Mouse (Mus musculus) adrenal gland, postnatal 36 days (tissue): ENCODE data around the gene Ldb3. TPM values are rescaled to one million over a fixed set of nuclear protein-coding genes. Genes with fewer than 3 reads are reported as not detected.

Experiments used
- DNase-seq, 2 experiments: peaks; one replicate each; pipeline ENCODE4 v3.0.0; 2021; ENCODE audit warnings: mixed read lengths in 1 of 2
- long read RNA-seq, 2 experiments: library from polyadenylated mRNA; stranded (forward); transcript quantifications; one replicate each; pipeline ENCODE4 v2.0.0; 2021; ENCODE audit warnings: borderline sequencing depth in 2 of 2
- total RNA-seq, 2 experiments: library from RNA; stranded (reverse); gene quantifications; 2 replicates each; pipeline ENCODE4 v1.2.3; 2021

Ldb3 gene
- total RNA-seq: 1 to 10 TPM in 1 of 2 experiments, under 1 TPM in 1; 0.46 to 1.1 TPM
- long read RNA-seq, experiment 1: 0 reads
- long read RNA-seq, experiment 2: 0 reads

DNA sequence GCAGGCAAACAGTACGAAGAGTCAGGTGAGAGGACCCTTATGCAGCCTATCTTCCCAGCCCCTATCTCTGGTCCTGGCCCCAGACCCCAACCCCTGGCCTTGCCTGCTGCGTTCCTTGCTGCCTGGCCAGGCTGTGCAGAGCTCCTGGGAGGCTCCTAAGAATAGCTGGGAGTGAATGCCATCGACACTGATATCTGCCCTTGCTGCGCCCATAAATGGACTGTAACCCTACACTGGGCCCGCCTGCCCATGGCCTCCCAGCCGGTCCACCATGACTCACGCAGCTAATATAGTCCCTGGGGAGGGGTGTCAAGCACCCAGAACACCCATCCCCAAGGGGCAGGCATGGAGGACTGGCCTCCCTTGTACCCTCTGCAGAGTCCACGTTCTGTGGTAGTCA, at the start of gene Ldb3:
Ldb3 (minus strand) TSS at position 185 of the 400 bp plus-strand sequence.
- peak; percentile 35 to 59 for DNase-seq

DNA sequence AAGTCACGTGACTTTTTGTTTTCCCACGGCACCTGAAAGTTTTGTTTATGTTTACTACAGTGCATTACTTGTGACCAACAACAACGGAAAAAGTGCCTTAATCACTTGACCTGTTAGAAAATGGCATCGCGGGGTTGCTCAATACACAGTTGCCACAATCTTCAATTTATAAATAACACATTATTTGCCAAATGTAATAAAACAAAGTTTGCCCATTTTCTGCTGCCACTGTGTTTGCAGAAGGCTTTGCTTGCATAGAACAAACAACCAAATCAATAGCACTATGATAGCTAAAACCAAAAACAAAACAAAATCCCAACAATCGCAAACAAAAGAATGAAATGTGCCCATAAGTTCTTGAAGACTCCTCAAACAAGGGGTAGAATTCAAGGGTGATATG, 47.2 kb upstream of the Ldb3 start:
- no peak for DNase-seq

DNA sequence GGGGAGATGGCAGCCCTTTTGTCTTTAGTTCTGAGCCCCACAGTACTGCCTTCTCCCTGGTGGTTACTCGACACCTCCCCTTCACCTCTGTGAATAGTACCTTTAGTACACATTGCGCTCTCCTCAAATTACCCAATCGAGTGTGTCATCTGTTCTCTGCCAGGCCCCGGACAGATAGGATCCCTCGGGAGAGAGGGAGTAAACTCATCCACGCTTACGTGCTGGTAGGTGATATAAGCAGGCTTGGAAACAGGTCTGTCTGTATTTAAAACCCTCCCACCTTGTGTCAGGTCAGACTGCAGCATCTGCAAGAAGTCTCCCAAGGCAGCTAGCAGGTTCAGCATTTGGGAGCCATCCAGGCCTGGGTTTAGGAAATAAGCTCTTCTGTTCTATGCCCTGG, 46.7 kb upstream of the Ldb3 start:
- DNase-seq: no peak

DNA sequence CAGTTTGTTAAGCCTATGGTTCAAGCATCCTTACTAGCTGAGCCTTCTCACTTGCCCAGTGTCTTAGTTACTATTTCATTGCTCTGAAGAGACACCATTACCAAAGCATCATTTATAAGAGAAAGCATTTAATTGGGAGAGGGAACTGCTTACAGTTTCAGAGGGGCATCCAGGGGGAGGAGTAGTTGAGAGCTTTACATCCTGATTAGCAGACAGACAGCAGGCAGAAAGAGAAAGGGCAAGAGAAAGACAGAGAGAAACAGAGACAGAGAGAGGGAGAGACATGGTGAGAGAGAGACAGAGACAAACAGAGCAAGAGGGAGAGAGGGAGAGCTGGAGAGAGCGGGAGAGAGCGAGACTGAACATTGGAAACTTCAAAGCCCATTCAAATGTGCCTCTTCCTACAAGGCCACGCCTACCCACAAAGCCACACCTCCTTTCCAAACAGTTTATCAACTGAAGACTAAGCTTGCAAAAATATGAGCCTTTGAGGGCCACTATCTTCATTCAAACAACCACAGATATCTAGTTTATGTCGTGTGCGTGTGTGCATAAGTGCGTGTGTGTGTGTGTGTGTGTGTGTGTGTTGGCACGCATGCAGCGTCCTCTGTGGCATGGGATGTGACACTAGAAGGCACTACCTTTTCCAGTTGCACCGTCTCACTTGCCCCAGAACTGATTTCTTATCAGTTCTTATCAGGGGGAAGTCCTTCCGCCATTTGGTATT, 44.4 kb upstream of the Ldb3 start:
- DNase-seq: no peak

DNA sequence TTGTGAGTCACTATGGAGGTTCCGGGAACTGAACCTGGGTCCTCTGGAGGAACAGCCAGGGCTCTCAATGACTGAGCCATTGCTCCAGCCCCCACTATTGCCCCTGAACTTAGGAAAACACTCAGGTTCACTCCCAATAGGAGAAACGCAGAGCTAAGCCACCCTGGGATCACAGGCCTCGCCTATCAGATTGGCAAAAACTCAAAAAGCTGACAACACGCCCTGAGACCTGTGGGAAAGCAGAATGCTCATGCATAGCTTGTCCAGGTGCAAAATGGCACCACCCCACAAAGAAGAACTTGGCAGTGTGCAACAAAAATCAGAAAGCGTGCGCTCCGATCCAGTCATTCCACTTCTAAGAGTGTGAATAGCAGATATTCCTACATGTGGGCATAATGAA, 38.3 kb upstream of the Ldb3 start:
- no peak for DNase-seq

DNA sequence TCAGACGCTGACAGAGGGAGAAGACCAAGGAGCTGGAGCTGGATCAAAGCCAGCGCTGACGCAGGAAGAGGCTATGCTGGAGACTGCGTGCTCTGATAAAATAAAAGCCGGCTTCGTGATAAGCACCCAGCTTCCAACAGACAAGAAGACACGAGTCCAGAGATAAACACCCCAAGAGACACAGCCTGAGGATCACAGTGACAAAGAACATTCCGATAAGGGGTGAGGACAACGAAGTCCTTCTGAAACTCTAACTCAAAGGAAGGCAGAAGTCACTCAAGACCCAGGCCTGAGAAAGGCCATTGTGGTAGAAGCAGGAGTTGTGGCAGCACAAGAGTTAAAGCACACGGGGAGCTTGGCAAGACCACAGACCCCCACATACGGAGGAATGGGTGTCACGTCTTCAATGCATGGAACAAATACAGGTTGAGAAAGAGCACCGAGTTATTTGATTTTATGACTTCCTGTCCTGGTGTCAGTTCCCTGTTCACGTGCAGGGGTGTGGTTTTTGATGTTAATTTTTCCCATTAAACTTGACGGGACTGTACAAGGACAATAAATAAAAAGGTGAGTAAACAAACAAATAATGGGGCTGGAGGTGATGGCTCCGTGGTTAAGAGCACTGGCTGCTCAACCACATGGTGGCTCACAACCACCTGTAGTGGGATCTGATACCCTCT, 35.2 kb upstream of the Ldb3 start:
- peak; percentile 55 to 62 for DNase-seq

DNA sequence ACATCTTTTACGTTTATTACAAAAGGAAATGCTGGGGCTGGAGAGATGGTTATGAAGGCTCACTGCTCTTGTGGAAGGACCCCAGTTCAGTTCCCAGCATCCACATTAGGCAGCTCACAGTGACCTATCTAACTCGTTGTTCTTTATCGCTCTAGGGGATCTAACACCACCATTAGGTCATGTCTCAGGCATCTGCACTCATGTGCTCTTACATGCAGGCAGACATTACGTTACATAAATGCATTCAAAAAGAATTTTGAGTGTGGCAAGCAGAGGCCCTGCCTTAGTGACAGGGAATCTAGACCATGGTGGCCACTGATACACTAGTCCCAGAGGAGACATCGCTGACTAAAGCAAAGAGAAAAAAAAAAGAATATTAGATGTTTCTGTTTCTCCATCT, 34.6 kb upstream of the Ldb3 start:
- DNase-seq: no peak

DNA sequence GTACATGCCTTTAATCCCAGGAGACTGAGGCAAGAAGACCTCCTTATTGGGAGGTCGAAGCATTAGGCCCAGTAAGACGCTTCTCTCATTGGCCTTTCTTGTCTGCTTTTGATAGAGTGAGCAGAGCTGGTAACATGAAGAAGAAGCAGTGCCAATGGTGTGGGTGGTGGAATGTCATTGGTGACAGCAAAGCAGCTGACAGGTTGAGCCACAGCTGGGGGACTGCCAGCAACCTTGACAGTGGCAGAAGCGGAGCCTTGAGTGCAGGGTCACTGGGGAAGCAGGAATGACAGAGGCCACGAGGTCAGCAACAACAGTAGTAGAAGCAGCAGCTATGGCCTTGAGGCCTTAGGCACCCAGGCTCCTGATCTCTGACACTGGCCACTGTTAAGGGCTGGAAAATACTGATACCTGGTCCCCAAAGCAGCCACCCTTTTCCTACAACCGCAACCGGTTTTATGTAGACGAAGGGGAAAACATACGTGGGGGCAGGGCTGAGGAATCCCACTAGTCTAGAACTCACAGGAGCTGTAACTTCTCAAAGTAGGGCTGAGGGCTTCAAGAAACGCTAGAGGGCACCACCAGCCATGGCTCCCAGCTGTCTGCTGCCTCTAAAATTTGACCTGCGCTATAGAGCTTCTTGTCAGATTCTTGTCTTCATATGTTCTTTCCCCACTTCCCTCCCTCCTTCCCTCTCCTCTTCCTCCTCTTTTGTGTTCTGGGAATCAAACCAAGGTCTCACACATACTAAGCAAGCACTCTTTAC, 32.3 kb upstream of the Ldb3 start:
- peak; percentile 85 to 89 for DNase-seq

DNA sequence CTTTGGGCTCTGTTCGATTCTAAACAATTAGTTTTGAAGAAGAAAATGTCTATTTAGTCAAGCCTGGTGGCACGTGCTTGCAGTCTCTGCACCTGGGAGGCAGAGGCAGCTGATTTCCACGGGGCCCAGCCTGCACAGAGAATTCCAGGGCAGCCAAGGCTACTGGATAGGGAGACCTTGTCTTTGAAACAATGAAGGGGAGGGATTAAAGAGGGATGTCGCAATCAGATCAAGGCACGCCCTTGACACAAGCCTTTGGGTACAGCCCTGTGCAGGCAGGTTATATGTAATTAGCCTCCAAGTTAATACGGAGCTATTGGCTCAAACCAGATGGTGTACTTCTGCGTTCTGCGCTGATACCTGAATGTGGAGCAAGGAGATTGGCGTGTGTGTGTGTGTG, 30.3 kb upstream of the Ldb3 start:
- peak; percentile 46 to 63 for DNase-seq

DNA sequence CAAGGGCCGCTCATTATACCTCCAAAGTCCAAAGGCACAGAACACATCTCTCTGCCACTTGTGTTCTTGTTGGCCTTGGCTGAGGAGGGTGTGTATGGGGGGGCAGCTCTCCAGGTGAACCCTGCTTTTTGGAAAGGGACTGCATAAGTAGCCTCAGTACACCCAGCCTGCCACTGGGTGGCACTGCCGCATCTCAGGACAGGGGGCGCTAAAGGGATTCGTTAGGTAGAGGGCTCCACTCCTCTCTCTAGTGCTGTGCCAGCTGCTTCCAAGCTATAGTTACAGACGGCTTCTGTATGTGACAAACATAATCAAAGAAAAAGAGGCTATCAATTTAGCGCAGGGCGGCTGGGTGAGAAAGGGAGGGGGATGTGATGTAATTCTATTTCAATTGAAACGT, 28.3 kb upstream of the Ldb3 start:
- peak; percentile 89 to 90 for DNase-seq

DNA sequence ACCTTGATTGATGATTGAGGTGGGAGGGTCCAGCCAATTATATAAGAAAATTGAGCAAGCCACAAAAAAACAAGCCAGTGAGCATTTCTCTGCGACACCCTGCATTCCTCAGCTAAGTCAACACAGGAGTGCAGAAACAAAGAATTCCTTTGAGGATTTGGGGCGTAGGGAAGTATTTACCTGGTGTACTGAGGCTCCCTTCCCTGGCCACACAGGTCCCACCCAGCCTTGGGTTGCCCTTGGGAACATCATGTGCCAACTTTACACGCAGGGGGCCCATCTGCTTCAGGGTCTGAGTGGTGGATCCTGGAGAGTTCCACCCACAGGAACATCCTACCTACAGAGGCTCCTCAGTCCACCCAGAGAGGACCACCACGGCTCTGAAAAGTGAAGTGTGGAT, 27.1 kb upstream of the Ldb3 start:
- DNase-seq: no peak

DNA sequence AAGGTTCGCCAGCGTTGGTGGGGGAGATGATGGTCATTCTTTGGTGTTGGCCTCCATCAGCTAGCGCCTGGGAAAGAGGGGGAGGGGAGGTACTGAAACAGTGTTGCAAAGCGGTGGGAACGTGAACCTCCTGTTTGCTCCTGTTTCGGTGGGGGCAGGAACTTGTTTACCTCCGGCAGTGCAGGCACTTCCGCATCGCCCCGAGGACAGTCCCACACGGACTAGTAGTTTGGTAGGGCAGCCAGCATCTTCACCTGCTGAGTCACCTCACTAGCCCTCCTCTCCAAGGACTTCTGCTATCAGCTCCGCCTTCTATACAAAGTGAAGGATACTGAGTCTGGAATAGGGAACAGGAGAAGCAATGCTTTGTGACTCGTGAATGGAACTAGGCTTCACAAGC, 26.6 kb upstream of the Ldb3 start:
- peak in 1 of 2 experiments; percentile 39 for DNase-seq

DNA sequence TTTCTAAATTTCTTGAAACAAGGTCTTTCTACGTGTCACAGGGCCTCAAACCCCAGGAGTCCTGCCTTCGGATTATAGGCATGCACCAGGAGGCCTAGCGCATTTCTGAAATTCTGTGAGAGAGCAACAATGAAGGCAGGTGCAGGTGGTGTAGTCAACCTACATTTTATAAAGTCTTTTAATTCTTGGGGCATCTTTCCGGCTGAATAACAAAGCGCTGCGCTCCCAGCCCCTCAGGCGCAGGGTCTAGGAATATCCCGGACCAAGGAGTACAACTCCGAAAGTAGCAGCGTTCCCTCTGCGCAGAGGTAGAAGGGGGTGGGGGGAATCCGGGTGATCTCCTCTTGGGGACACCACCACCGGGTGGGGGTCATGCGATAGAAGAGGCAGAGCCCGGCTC, 26.1 kb upstream of the Ldb3 start:
- no peak for DNase-seq

DNA sequence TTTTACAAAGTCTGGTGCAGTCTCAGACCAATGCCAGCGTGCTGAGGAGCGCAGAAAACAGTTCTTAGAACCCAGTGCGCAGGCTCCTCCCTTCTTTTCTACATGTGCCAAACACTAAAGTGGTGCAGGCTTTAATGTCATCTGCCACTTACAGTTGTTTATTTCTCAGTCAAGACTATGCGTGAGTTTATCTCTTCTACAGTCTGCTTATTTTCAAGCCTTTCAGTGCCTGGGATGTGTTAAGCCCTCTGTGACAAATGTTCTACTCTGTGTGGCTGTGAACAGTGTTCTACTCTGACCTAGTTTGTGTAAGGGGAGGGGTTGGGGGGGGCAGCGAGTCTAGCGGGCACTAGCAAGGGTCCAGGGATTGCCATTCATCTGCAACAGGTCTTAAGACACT, 25.0 kb upstream of the Ldb3 start:
- no peak for DNase-seq

DNA sequence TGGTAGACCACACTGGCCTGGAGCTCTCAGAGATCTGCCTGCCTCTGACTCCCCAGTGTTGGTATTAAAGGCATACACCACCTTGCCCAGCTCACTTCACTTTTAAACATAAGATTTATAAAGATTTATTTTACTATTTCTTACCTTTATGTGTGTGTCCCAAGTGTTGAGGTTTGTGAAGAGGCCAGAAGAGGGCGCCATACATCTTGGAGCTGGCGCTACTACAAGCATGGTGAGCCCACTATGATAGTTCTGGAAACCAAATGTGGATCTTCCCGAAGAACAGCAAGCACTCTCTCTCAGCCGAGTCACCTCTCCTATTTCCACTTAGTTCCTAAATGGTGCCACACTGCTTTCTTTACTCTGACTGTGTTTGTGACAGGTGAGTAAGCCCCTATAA, 23.7 kb upstream of the Ldb3 start:
- peak; percentile 32 to 38 for DNase-seq

DNA sequence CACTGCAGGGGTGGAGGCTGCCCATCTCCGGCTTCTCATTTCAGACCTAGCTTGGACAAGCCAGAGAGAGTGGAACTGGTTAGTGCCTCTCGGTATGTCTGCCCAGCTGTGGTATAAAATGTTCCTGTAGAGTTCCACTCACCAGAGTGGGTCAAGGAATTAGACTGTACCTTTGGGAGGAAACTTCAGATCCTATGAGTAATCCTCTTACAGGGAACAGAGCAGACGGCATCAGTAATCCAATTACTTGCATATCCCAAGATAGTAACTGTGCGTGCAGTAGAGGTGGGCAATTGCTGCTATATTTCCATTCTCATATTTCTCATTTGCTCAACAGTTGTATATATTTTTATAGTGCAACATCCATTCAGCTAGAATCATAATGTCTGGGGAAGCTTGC, 23.1 kb upstream of the Ldb3 start:
- no peak for DNase-seq

DNA sequence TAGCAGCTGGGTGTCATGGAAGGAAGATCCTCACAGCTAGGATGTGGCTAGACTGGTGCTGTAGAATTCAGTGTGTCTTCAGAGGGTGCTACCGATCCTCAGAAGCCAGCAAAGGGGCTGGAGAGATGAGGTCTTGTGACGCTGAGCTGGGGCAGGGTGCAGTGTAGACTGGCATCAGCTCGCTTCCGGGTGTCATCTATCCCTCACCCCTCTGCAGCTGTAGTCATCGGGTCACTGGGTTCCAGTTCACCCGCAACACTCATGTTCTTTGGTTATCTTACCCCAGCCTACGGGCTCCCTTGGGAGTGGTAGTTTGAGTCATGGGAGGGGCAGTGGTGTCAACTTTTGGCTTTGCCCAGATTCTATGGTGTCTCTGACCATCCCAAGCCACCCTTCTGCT, 13.4 kb upstream of the Ldb3 start:
- DNase-seq: no peak

DNA sequence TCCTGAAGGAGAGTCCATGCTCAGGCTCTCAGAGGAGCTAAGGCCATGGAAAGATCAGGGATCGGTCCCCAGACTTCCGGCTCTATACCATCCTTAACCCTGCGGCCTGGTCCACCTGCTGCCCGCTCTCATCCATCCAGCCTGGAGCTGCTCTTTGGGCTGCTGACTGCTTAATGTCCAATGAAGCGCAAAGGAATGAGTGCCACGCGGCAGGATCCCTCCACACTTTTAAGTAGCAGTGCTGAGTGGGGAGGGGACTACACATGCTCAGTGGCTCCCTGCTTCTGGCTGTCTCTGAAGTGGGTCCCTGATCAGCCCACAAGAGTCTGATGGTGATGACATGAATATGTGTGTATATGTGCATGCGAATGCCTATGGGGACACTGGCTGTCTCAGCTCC, 11.5 kb upstream of the Ldb3 start, which contains the start of gene Opn4:
Opn4 (minus strand) TSS at position 202 of the 400 bp plus-strand sequence.
- no peak for DNase-seq

DNA sequence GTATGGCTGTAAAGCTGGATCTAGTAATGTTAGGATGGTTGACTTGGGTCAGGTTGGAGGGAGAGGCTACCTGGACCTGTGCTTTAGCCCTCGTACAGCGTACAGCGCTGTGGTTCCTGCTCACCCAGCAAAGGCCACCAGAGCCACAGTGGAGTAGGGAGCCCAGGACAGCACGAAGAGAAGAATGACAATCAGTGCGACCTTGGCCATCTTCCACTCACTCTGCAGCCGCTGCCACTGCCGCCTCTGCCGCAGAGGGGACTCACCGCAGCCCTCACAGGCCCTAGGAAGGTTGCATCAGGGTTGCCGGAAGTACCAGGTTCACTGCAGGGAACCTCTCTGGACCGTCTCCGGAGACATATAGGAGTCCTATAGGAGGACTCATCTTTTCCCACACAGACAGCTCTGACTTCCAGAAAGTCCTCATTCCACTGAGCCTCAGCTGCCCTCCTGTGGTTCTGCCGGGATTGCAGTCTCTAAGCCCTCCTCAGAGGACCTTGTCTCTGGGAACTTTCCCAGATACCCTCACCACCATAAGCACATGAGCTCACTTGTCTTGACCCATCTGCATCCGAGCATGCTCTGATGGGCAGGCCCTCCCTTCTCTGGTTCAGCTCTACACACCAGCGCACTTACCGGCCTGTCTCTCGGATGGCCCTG, 7.2 kb upstream of the Ldb3 start:
- DNase-seq: peak; percentile 61

DNA sequence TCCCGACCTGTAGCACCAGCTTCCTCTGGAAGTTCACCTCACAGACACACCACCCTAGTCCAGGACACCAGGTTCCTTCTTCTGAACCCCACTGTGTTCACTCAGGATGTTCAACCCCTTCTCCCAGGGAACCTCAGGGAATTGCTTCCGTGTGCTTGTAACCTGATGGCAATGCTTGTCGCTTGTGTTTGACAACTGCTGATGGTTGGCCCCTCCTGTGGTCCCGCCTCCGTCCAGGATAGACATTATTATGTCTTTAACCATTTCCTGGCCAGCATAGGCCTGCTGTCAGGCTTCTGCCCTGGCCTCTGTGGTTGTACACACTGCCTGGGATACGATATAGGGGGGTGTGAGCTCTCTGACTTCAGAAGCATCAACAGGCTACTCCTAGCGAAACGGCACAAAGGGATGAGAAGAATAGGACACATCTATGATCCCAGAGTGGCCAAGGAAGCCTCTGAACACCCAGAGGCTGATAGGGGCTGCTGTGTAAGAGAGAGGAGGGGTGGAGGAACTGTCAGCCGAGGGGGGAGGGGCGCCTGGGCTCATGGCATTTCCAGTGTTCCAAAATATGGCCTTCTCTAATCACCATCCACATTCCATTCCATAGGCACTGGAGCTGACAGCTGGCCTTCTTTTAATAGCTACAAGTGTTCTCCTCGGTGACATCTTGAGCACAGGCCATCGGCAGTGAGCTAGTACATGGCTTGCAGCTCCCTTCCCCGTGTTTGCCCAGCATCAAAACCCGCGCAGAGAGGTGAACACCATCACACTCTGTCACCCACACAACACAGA, 3.5 kb upstream of the Ldb3 start:
- DNase-seq: no peak
